Mouse (Mus musculus) cerebellum, postnatal 14 days (tissue): ENCODE results near the gene Mymx.

Experiments used
- DNase-seq, 2 experiments: peaks; one replicate each; pipeline ENCODE4 v3.0.0; 2021; ENCODE audit warnings: mixed read lengths in 2 of 2

Mymx gene

DNA sequence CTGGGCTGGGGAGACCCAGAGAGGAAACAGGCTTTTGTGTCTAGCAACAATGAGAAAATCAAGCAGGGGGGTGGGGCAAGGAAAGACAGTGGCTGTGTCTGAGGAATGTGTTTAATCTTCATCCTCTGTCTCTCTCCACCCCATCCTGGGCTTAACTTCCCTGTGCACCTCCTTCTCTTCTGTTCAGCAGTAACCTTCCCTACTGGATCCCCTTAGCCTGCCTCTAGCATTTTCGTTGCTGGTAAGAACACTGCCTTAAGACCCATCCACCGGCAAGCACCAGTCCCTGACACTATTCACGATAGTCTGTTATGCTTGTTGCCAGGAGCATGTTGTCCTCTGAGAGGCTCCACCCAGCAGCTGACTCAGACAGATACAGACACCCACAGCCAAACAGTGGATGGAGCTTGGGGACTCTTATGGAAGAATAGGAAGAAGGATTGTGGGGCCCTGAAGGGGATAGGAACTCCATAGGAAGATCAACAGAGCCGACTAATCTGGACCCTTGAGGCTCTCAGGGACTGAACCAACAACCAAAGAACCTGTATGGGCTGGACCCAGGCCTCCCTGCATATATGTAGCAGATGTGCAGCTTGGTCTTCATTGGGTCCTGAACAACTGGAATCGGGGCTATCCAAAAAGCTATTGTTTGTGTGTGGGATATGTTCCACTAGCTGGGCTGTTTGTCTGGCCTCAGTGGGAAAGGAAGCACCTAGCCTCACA is 8.4 kb upstream of the Mymx start:
- DNase-seq = no peak

- DNase-seq = no peak
These were observed 6.5 kb upstream of the Mymx start for GRCm38 (mm10) chr17:45608396-45608795.

DNA sequence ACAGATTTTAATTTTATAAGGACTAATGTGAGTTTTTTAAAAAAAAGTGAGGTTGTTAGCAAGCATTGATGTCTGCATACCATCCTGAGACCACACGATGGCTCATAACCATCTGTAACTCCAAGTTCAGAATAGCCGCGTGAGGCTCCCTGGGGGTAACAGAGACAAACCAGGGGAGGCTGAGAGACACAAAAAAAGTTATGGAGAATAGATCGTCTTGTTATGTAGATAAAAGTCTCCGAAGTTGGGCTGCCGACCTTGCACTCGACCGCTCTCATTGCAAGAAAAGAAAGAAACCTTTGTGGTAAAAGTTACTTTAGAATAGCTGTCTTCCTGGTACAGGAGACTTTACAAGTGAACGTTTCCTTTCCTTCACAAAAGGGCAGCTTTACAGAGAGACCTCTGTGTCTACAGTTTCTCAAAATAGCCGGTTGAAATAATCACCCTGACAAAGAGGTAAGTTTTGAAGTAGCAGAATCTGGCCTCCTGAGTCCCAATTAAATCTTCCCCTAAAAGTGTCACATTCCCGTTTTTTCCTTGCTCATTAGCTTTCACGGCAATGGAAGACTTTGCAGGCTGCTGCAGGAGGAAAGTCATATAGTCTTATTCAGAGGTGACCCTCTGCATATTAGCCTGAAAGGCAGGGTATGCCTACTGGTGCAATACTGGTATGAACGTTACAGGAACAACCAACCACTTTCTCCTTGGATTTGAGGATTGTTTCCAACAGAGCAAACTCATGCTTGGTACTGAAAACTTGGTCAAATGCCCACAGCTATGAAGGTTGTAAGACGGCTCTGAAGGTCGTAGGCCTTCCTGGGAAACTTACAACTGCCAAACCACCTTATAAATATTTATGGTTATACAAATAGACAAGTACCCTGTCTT is 5.3 kb upstream of the Mymx start:
- no peak for DNase-seq

DNA sequence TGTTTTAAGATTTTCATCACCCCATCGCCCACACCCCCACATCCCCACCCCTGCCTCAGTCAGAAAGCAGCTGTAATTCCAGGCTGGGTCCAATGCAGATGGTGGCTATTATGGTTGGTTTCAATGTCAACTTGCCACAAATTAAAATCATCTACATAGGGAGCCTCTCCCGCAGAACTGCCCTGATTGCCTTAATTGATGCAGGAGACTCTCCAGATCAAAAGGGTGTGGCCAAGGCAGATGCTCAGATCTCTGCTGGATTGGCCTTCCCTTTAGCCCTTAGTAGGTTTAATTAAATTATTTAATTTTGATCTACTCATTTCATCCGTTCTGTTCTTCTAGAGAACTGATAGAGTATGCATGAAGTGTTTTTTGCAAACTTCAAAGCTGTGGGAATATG is 1.1 kb upstream of the Mymx start:
- DNase-seq = no peak

DNA sequence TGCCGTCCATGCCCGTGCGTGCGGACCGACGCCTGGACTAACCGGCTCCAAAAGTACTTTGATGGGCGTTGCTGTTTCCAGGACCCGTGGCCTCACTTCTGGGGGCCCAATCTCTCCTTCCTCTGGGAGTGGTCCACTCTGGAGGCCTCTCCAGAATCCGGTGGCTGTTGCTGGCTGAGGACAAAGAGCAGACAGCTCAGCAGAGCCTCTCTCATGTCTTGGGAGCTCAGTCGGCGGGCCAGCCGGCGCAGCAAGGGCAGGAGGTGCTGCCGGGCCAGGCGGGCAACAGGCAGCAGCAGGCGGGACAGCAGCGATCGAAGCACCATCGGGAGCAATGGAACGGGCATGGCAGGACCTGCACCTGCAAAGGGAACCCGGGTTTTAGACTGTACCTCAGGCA is 577 bp downstream of the Mymx start:
- peak in 1 of 2 experiments; percentile 10 for DNase-seq

DNA sequence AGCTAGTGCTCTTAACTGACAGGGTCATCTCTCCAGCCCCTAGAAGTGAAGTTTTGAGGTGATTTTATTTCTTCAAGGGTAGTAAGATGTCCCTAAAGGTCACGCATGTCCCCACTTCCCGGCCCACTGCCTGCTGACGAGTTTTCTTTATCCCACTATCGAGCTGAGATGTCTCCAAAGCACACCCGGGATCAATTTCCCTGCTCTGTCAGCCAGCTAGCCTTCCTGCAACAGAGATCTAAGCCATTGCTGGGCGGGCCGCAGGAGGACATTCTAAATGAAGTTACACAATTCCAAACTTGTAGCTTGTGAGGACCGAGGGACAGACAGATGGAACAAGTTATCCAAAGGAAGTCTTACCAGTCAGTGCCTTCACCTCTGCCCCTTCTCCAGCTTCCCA is 1.6 kb downstream of the Mymx start:
- DNase-seq = peak in 1 of 2 experiments; percentile 15

- DNase-seq = peak; percentile 65 to 74
These were observed 2.3 kb downstream of the Mymx start, which contains the start of gene Slc29a1 for GRCm38 (mm10) chr17:45599446-45600242. Gene Slc29a1, minus strand, starts transcription at chr17:45599606.

- DNase-seq = no peak
These were observed 3.0 kb downstream of the Mymx start for GRCm38 (mm10) chr17:45598891-45599290.

GRCm38 (mm10) chr17:45598376-45598775 is 3.5 kb downstream of the Mymx start:
- DNase-seq = peak in 1 of 2 experiments; percentile 32

DNA sequence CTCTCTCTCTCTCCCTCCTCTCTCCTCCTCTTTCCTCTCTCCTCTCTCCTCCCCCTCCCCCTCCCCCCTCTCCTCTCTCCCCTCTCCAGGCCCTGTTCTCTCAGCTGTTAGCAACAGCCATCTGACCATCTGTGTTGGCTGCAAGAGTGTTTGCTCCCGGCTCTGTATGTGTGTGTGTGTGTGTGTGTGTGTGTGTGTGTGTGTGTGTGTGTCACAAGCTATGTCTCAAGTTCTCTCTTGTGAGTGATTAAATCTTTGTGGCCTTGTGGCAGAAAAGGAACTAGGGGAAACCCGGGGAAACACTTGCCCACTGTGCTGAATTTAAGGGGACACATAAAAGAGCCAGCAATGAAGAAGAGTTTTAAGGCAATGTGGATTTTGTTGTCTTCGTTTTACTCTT is 4.1 kb downstream of the Mymx start:
- DNase-seq = peak; percentile 74 to 83

DNA sequence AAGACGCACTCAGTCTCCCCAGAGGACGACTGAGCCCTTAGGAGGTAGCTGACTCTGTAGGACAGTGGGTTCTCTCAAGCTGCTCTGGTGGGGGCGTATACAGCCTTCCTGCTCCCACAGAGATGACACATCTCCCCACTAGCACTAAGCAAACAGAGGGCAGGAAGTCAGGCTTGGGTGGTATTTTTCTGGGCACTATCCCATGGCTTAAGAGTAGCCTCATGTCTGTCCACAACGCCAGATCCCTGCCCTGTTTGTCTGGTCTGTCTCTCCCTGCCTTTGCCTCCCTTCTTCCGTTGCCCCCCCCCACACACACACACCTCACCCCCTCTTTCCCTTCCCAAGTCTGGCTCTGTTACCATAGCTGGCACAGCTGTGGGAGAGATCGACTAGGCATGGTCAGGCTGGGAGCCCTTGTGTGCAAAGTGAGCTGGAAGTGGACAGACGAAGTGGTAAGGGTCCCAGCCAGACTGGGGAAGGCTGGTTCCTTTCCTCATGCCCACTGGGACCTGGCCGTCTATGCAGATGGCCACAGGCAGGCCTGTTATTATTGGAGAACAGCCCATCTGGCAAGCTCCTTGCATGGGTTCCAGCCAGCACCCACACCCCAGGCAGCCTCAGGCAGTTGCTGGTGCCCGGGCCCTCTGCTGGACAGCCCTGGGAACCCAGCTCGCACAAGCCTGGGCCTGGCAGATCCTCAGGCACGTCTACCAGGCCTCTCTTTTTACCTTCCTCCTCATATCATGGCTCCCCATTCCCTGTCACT is 5.1 kb downstream of the Mymx start:
- peak; percentile 83 to 86 for DNase-seq

DNA sequence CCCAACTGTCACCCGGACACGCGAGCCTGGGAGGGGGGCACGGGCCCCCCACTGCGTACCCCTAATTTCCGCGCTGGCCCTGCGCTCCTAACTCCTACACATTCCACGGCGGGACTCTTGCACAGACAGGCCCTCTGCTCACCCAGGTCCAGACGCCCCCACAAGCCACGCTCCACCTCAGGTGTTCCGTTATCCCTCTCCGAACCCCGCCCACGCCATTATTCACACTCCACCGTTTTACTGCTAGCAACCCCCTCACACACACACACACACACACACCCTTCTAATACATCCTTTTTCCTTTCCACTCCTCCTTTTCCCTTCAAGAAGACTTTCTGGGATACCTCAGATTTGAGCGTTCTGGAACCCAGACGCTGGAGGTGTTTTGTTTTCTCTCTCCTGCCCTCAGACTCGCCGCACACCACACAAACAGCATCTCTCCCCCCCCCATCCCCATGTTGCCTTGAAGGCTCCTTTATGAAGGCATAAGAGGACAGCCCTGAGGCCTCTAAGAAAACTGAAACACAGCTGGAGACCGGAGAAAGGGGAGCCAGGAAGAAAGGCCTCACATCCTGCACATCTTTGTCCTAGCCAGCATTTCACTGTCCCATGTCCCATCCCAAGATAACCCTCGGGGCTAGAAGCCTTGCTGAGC is 6.0 kb downstream of the Mymx start:
- peak in 1 of 2 experiments; percentile 75 for DNase-seq

DNA sequence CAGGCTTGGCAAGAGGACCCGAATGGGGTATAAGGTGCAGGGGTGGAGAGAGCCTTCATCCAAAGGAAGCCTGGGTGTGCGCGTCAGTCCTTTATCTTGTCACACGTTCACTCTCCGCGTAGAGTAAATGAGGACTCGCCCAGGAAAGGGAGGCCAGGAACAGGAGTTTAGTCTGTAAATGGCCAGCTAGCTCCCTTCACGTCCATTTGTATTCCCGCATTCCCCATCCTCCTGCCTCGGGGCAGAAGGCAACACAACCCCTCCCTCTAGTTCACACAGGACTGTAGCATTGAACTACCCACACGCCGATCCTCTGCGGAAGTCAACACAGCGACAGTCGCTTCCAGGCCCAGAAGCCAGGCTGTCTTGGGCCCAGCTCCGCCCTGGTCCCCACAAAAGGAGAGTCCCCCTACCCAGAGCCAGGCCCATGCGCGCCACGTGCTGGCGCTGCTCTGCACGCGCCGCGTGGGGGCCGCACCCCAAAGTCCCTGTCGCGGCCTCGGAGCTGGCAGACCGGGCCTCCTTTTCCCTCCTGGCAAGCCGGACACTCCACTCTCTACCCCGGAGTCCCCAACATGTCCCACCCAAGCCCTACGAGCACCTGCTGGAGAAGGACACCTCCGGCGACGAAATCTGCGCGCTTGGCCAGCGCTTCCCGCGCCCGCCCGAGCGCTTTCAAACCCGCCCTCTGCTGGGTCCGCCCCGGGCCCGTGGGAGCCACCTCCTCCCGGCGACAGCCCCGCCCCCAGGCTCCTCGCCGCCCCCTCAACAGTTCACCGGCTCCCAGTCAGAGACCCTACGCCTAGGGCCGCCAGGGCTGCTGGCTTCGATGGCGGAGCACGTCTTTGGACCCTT is 6.8 kb downstream of the Mymx start:
- peak; percentile 83 to 88 for DNase-seq

DNA sequence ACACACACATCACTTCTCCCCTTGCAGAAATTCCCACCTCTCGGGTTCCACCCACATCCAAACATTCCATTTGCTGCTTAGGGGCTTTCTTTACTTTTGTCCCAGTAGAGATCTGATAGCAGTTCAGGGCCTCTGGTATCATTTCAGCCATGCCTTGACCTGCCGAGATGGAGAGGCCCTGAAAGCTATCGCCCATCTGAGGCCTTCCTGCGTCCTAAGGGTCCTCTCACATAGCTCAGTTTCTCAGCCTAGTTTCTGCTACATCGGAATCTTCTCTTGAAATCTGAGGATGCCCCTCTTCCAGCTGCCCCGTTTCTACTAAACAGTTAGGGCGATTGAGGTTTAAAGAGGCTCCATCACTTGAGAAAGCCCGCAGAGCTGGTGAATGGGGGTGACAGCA is 7.7 kb downstream of the Mymx start:
- peak in 1 of 2 experiments; percentile 31 for DNase-seq

DNA sequence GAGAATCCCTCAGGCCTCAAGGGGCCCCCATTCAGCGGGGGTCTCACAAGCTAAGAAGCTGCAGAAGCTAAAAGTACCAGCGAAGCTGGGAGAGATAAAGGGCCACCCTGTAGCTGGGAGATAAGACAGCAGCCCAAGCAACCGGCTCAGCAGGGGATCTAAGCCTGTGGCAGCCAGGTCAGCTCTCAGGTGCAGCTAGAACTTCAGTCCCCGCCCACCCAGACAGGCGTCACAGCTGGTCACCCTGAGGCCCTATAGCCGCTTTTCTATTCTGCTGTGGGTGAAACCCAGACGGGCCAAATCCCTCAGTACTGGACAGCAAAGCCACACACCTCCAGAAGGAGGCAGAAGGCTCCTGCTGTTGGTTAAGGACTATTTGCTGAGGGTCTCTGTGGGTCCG is 8.4 kb downstream of the Mymx start:
- peak; percentile 50 to 56 for DNase-seq

GRCm38 (mm10) chr17:45592606-45593431 is 9.1 kb downstream of the Mymx start:
- DNase-seq = peak; percentile 42 to 47

GRCm38 (mm10) chr17:45591701-45592605 is 9.9 kb downstream of the Mymx start:
- DNase-seq = peak; percentile 67 to 68

DNA sequence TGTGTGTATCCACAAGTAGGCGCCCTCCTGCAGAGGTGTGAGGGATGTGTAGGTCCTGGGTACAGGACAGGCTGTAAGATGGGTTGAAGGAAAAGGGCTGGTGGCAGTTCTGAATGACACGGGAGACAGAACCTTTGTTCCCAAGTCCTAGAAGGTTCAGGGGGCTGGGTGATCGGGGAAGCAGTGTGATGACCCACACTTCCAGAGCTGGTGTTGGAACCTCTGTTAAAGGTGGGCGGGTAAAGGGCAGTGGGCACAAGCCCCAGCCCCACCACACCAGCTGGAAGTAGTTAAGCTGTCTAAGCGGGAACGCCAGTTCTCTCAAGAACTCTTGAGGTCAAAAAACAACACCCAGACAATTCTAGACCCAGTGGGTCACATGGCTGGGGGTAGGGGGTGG is 11.5 kb downstream of the Mymx start:
- DNase-seq = peak in 1 of 2 experiments; percentile 16

GRCm38 (mm10) chr17:45589844-45590243 is 12.1 kb downstream of the Mymx start:
- DNase-seq = peak in 1 of 2 experiments; percentile 37
